Mouse (Mus musculus) forebrain, postnatal 0 days (tissue): ENCODE results near the gene Urm1. TPM values are rescaled to one million over a fixed set of nuclear protein-coding genes. Genes with fewer than 3 reads are reported as not detected.

Source experiments
- ATAC-seq: fragments of 200-750 bp; cut with Nextera tagmentation; 2 replicates; pipeline ENCODE4 v1.8.0; 2017; ENCODE audit warnings: mild to moderate bottlenecking, moderate library complexity
- DNase-seq: peaks from one replicate; pipeline ENCODE4 v3.0.0-alpha.2; 2015
- H3K27ac ChIP-seq: fragments of 300-500 bp; sonication (generic); 2 replicates; pipeline ENCODE4 v1.5.1; 2014; ENCODE audit warnings: low read depth, mild to moderate bottlenecking, antibody characterized with exemption, low read length, moderate library complexity, mixed read lengths
- H3K27me3 ChIP-seq: fragments of 300-500 bp; sonication (generic); 2 replicates; pipeline ENCODE4 v1.6.1; 2014; ENCODE audit warnings: mild to moderate bottlenecking, low read length, mixed read lengths; ENCODE audit not compliant: insufficient read depth
- H3K36me3 ChIP-seq: fragments of 300-500 bp; sonication (generic); 2 replicates; pipeline ENCODE4 v1.6.1; 2014; ENCODE audit warnings: mild to moderate bottlenecking, moderate library complexity; ENCODE audit not compliant: insufficient read depth
- H3K4me1 ChIP-seq: fragments of 300-500 bp; sonication (generic); 2 replicates; pipeline ENCODE4 v1.6.1; 2014; ENCODE audit warnings: antibody characterized with exemption; ENCODE audit not compliant: insufficient read depth
- H3K4me2 ChIP-seq: fragments of 300-500 bp; sonication (generic); 2 replicates; pipeline ENCODE4 v1.6.1; 2014; ENCODE audit warnings: low read depth, mild to moderate bottlenecking, moderate library complexity
- H3K4me3 ChIP-seq: fragments of 300-500 bp; sonication (generic); 2 replicates; pipeline ENCODE4 v1.5.1; 2014; ENCODE audit warnings: low read depth, low read length, mixed read lengths
- H3K9ac ChIP-seq: fragments of 300-500 bp; sonication (generic); 2 replicates; pipeline ENCODE4 v1.6.1; 2014; ENCODE audit warnings: mild to moderate bottlenecking
- H3K9me3 ChIP-seq: fragments of 300-500 bp; sonication (generic); 2 replicates; pipeline ENCODE4 v1.6.1; 2016; ENCODE audit warnings: low read length
- CTCF ChIP-seq: sonication (generic); IDR thresholded peaks from 2 replicates; pipeline ENCODE4 v1.5.1; 2016; ENCODE audit warnings: antibody characterized with exemption, control low read depth, low read depth
- WGBS: fragments of 180-500 bp; shearing (Covaris S2); extraction: QIAGEN DNeasy Blood & Tissue Kit; methylation state at CpG from one replicate; pipeline ENCODE4 v1.1.7; 2014; 5-methylcytosine and 5-hydroxymethylcytosine counted together
- polyA plus RNA-seq: library from polyadenylated mRNA; unstranded; fragments of >200 nt; fragmentation: Nextera tagmentation; extraction: Ambion mirVana; gene quantifications from 2 replicates; pipeline ENCODE4 v1.2.1, GENCODE M21; 2015
- total RNA-seq: library from RNA; depleted of rRNA; stranded (reverse); fragments of >200 nt; gene quantifications from 2 replicates; pipeline ENCODE4 v1.2.3, GENCODE M21; 2014

The Urm1 gene
- total and polyA plus RNA-seq, 2 experiments from 2014 or later: 27.3 to 91.9 TPM

GRCm38 (mm10) chr2:29855585-29856210 is 35.8 kb downstream of the Urm1 start:
- Histone ChIP-seq H3K36me3 (no peaks in the 10 kb centered on the region), H3K4me3 (no peak overlapping the region), H3K27ac (no peak overlapping the region), H3K9ac (no peak overlapping the region), H3K27me3 (no peaks in the 10 kb centered on the region), H3K9me3 (no peaks in the 10 kb centered on the region), H3K4me2 (no peak overlapping the region), H3K4me1 (no peaks in the 10 kb centered on the region)
- no peak for TF ChIP-seq CTCF
- DNase-seq (no peak), ATAC-seq (no peak)
- 77% methylated on average over 10 of the region's 10 CpGs for WGBS

- TF ChIP-seq CTCF: no peak
- DNase-seq (no peak), ATAC-seq (no peak)
- Histone ChIP-seq H3K27me3 (no peaks in the 10 kb centered on the region), H3K9ac (no peak overlapping the region), H3K4me1 (no peaks in the 10 kb centered on the region), H3K4me3 (no peak overlapping the region), H3K9me3 (no peaks in the 10 kb centered on the region), H3K27ac (no peak overlapping the region), H3K4me2 (no peak overlapping the region), H3K36me3 (no peaks in the 10 kb centered on the region)
- WGBS: 7% methylated on average over 19 of the region's 19 CpGs
These were observed 36.8 kb downstream of the Urm1 start for GRCm38 (mm10) chr2:29856451-29857260.

GRCm38 (mm10) chr2:29857341-29857740 is 37.5 kb downstream of the Urm1 start:
- H3K9ac ChIP-seq: no peak overlapping the region
- H3K4me1 ChIP-seq: no peaks in the 10 kb centered on the region
- H3K4me3 ChIP-seq: no peak overlapping the region
- H3K4me2 ChIP-seq: no peak overlapping the region
- H3K9me3 ChIP-seq: no peaks in the 10 kb centered on the region
- no peak for TF ChIP-seq CTCF
- WGBS: 35% methylated on average over 2 of the region's 2 CpGs
- no peaks in the 10 kb centered on the region for H3K27me3 ChIP-seq
- H3K36me3 ChIP-seq: no peaks in the 10 kb centered on the region
- H3K27ac ChIP-seq: no peak overlapping the region
- DNase-seq: no peak
- no peak for ATAC-seq

GRCm38 (mm10) chr2:29857967-29858366 is 38.1 kb downstream of the Urm1 start:
- Histone ChIP-seq H3K27ac (no peak overlapping the region), H3K9ac (no peak overlapping the region), H3K36me3 (no peaks in the 10 kb centered on the region), H3K27me3 (no peaks in the 10 kb centered on the region), H3K9me3 (no peaks in the 10 kb centered on the region), H3K4me1 (no peaks in the 10 kb centered on the region), H3K4me3 (no peak overlapping the region), H3K4me2 (no peak overlapping the region)
- no peak for DNase-seq
- no peak for ATAC-seq
- WGBS: 82% methylated on average over 5 of the region's 5 CpGs
- no peak for TF ChIP-seq CTCF

GRCm38 (mm10) chr2:29858748-29859473 is 39.0 kb downstream of the Urm1 start:
- peak; percentile 44 for DNase-seq
- no peaks in the 10 kb centered on the region for H3K36me3 ChIP-seq
- TF ChIP-seq CTCF: peak; percentile 69
- WGBS: 11% methylated on average over 5 of the region's 5 CpGs
- no peaks in the 10 kb centered on the region for H3K4me1 ChIP-seq
- no peak overlapping the region for H3K27ac ChIP-seq
- H3K9me3 ChIP-seq: no peaks in the 10 kb centered on the region
- no peak overlapping the region for H3K4me3 ChIP-seq
- H3K27me3 ChIP-seq: no peaks in the 10 kb centered on the region
- no peak overlapping the region for H3K4me2 ChIP-seq
- ATAC-seq: no peak
- H3K9ac ChIP-seq: no peak overlapping the region

DNA sequence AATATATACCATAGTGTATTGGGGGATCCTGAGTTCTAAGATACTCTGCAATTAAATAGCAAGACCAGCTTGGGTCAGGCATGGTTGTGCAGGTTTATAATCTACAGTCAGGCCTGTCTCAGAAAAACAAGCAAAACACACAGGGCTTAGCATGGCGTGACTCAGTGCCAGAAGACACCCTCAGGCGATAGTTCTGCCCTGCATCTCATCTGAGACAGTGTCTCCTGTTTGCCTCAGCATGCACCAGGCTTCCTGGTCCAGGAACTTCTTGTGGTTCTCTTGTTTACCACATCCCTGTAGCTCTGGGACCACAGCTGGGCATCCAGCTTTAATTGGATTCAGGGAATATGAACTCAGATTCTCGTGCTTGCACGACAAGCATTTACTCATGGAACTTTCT is 45.2 kb downstream of the Urm1 start:
- WGBS: 68% methylated on average over 4 of the region's 4 CpGs

More for the DNA sequence above, 45.2 kb downstream of the Urm1 start:
- Histone ChIP-seq H3K9ac (no peak overlapping the region), H3K36me3 (no peaks in the 10 kb centered on the region), H3K9me3 (no peaks in the 10 kb centered on the region), H3K4me1 (peaks cover 5% of the 10 kb centered on the region; the same call in 1 of the 2 replicates), H3K4me3 (no peak overlapping the region), H3K27me3 (no peaks in the 10 kb centered on the region), H3K4me2 (no peak overlapping the region), H3K27ac (no peak overlapping the region)
- no peak for DNase-seq
- ATAC-seq: no peak
- TF ChIP-seq CTCF: no peak
